Mouse (Mus musculus): ENCODE data around the gene Syne4. TPM values are rescaled to one million over a fixed set of nuclear protein-coding genes. Genes with fewer than 3 reads are reported as not detected.

The Syne4 gene
- total RNA-seq, 2 experiments from 2014 or later: 6.9 to 8.2 TPM

GRCm38 (mm10) chr7:30323795-30324194, 9.2 kb downstream of the Syne4 start, which contains the start of gene Sdhaf1:
Gene Sdhaf1, minus strand, starts transcription at chr7:30323895.
- intact Hi-C loops (cut with DNase I): no loop called here
- no peak for DNase-seq (ENCODE audit: low spot score in 2 of 2)

GRCm38 (mm10) chr7:30324300-30324944, 9.8 kb downstream of the Syne4 start:
- intact Hi-C loops (cut with DNase I): no loop called here
- DNase-seq (ENCODE audit: low spot score in 2 of 2): peak; percentile 32 to 77

- intact Hi-C loops (cut with DNase I): no loop called here
- DNase-seq (ENCODE audit: low spot score in 2 of 2): no peak
These were observed 10.8 kb downstream of the Syne4 start for GRCm38 (mm10) chr7:30325364-30325763.

GRCm38 (mm10) chr7:30326427-30326826, 11.8 kb downstream of the Syne4 start:
- DNase-seq (ENCODE audit: low spot score in 2 of 2): no peak
- intact Hi-C loops (cut with DNase I): no loop called here

- intact Hi-C loops (cut with DNase I): no loop called here
- no peak for DNase-seq (ENCODE audit: low spot score in 2 of 2)
These were observed 12.5 kb downstream of the Syne4 start for GRCm38 (mm10) chr7:30327140-30327539.

- no peak for DNase-seq (ENCODE audit: low spot score in 2 of 2)
- intact Hi-C loops (cut with DNase I): no loop called here
These were observed 13.8 kb downstream of the Syne4 start for GRCm38 (mm10) chr7:30328379-30328778.

- peak; percentile 96 to 99 for DNase-seq (ENCODE audit: low spot score in 2 of 2)
- intact Hi-C loops (cut with DNase I): no loop called here
These were observed 17.3 kb downstream of the Syne4 start for GRCm38 (mm10) chr7:30331887-30332286.

GRCm38 (mm10) chr7:30332622-30333259, 18.1 kb downstream of the Syne4 start:
- no peak for DNase-seq (ENCODE audit: low spot score in 2 of 2)
- intact Hi-C loops (cut with DNase I): no loop called here

GRCm38 (mm10) chr7:30333436-30333835, 18.8 kb downstream of the Syne4 start:
- intact Hi-C loops (cut with DNase I): no loop called here
- DNase-seq (ENCODE audit: low spot score in 2 of 2): peak; percentile 87 to 92

- no peak for DNase-seq (ENCODE audit: low spot score in 2 of 2)
- intact Hi-C loops (cut with DNase I): no loop called here
These were observed 20.0 kb downstream of the Syne4 start for GRCm38 (mm10) chr7:30334563-30334962.

GRCm38 (mm10) chr7:30335688-30336087, 21.1 kb downstream of the Syne4 start:
- intact Hi-C loops (cut with DNase I): loop anchor here (5.0 kb wide), 1 partner anchor 37 kb away; no protein-coding TSS in a partner anchor
- peak in 1 of 2 experiments; percentile 38 for DNase-seq (ENCODE audit: low spot score in 2 of 2)

- DNase-seq (ENCODE audit: low spot score in 2 of 2): peak; percentile 96 to 97
- intact Hi-C loops (cut with DNase I): loop anchor here (5.0 kb wide), 1 partner anchor 36 kb away; no protein-coding TSS in a partner anchor
These were observed 21.8 kb downstream of the Syne4 start for GRCm38 (mm10) chr7:30336384-30336783.

- intact Hi-C loops (cut with DNase I): loop anchor here (5.0 kb wide), 1 partner anchor 33 kb away; no protein-coding TSS in a partner anchor
- DNase-seq (ENCODE audit: low spot score in 2 of 2): no peak
These were observed 25.0 kb downstream of the Syne4 start for GRCm38 (mm10) chr7:30339432-30340109.

- intact Hi-C loops (cut with DNase I): loop anchor here (5.0 kb wide), 1 partner anchor 85 kb away; no protein-coding TSS in a partner anchor
These were observed 32.2 kb downstream of the Syne4 start for GRCm38 (mm10) chr7:30346635-30347379.

GRCm38 (mm10) chr7:30347828-30348227, 33.2 kb downstream of the Syne4 start:
- DNase-seq (ENCODE audit: low spot score in 2 of 2): peak; percentile 82 to 92

More at GRCm38 (mm10) chr7:30346635-30347379, 32.2 kb downstream of the Syne4 start:
- no peak for DNase-seq (ENCODE audit: low spot score in 2 of 2)

GRCm38 (mm10) chr7:30353279-30353822, 38.7 kb downstream of the Syne4 start:
- intact Hi-C loops (cut with DNase I): no loop called here
- peak; percentile 80 to 89 for DNase-seq (ENCODE audit: low spot score in 2 of 2)

More at GRCm38 (mm10) chr7:30347828-30348227, 33.2 kb downstream of the Syne4 start:
- intact Hi-C loops (cut with DNase I): loop anchor here (5.0 kb wide), 1 partner anchor 84 kb away; no protein-coding TSS in a partner anchor

- intact Hi-C loops (cut with DNase I): no loop called here
- no peak for DNase-seq (ENCODE audit: low spot score in 2 of 2)
These were observed 39.5 kb downstream of the Syne4 start for GRCm38 (mm10) chr7:30354059-30354458.

GRCm38 (mm10) chr7:30358378-30359186, 44.0 kb downstream of the Syne4 start:
- no peak for DNase-seq (ENCODE audit: low spot score in 2 of 2)
- intact Hi-C loops (cut with DNase I): no loop called here

Data from left cerebral cortex, postnatal 14 days (tissue).